Mouse (Mus musculus) MEL (cell line): ENCODE measurements around the gene Krtap19-4. TPM values are rescaled to one million over a fixed set of nuclear protein-coding genes. Genes with fewer than 3 reads are reported as not detected.

Experiments
- DNase-seq: peaks from one replicate; pipeline ENCODE4 v3.0.0; 2011; ENCODE audit warnings: low read depth, low spot score
- H3K27ac ChIP-seq: 2 replicates; pipeline ENCODE4 v1.5.1; 2012; ENCODE audit warnings: low read depth, mild to moderate bottlenecking, control low read depth, low read length, moderate library complexity; ENCODE audit not compliant: control insufficient read depth
- H3K27me3 ChIP-seq, 2 experiments: fragments of 150-350 bp in 1 of 2; sonication (generic) in 1 of 2; 2 replicates each; pipeline ENCODE4 v1.6.1; 2012; ENCODE audit warnings: low read length in 2 of 2, mild to moderate bottlenecking in 2 of 2, improper control_type of control experiment in 1 of 2, moderate library complexity in 1 of 2; ENCODE audit not compliant: insufficient read depth in 2 of 2, control insufficient read depth in 1 of 2
- H3K36me3 ChIP-seq, 2 experiments: 2 replicates each; pipeline ENCODE4 v1.6.1; 2012 to 2014; ENCODE audit warnings: low read length in 2 of 2, improper control_type of control experiment in 1 of 2, inconsistent platforms in 1 of 2, mild to moderate bottlenecking in 1 of 2; ENCODE audit not compliant: insufficient read depth in 2 of 2, control insufficient read depth in 1 of 2
- H3K4me1 ChIP-seq, 2 experiments: fragments of 150-350 bp in 1 of 2; sonication (generic) in 1 of 2; 2 replicates each; pipeline ENCODE4 v1.6.1; 2012; ENCODE audit warnings: low read length in 2 of 2, improper control_type of control experiment in 1 of 2, mild to moderate bottlenecking in 1 of 2; ENCODE audit not compliant: insufficient read depth in 2 of 2, control insufficient read depth in 1 of 2
- H3K4me3 ChIP-seq, 2 experiments: fragments of 150-350 bp in 1 of 2; sonication (generic) in 1 of 2; 2 replicates each; pipeline ENCODE4 v1.5.1; 2012; ENCODE audit warnings: low read depth in 2 of 2, low read length in 2 of 2, mild to moderate bottlenecking in 2 of 2, moderate library complexity in 2 of 2, control low read depth in 1 of 2, improper control_type of control experiment in 1 of 2; ENCODE audit not compliant: control insufficient read depth in 1 of 2, insufficient read depth in 1 of 2
- H3K79me2 ChIP-seq: 2 replicates; pipeline ENCODE4 v1.6.1; 2012; ENCODE audit warnings: mild to moderate bottlenecking, low read length, moderate library complexity; ENCODE audit not compliant: control insufficient read depth, poor library complexity, insufficient read depth
- H3K9ac ChIP-seq: 2 replicates; pipeline ENCODE4 v1.6.1; 2012; ENCODE audit warnings: low read depth, mild to moderate bottlenecking, control low read depth, low read length, moderate library complexity; ENCODE audit not compliant: control insufficient read depth, poor library complexity, severe bottlenecking
- H3K9me3 ChIP-seq: fragments of 150-350 bp; sonication (generic); replicated peaks from 2 replicates; pipeline ENCODE4 v1.6.1; 2012; ENCODE audit warnings: mild to moderate bottlenecking, low read length, improper control_type of control experiment, moderate library complexity; ENCODE audit not compliant: insufficient read depth
- CHD1 ChIP-seq: IDR thresholded peaks from 2 replicates; pipeline ENCODE4 v1.6.1; 2012; ENCODE audit warnings: low read depth, mild to moderate bottlenecking, inconsistent platforms, low read length, improper control_type of control experiment
- CHD2 ChIP-seq: IDR thresholded peaks from 2 replicates; pipeline ENCODE4 v1.6.1; 2011; ENCODE audit warnings: low read length, improper control_type of control experiment
- CTCF ChIP-seq, 3 experiments: IDR thresholded peaks in 2 of 3; conservative IDR thresholded peaks in 1 of 3; 2 replicates each; pipeline ENCODE4 v1.5.1; 2011 to 2012; ENCODE audit warnings: low read length in 3 of 3, low read depth in 2 of 3, mild to moderate bottlenecking in 2 of 3, improper control_type of control experiment in 1 of 3, inconsistent platforms in 1 of 3, mixed read lengths in 1 of 3, moderate library complexity in 1 of 3; ENCODE audit not compliant: control insufficient read depth in 1 of 3, insufficient read depth in 1 of 3, poor library complexity in 1 of 3, severe bottlenecking in 1 of 3
- E2F4 ChIP-seq: IDR thresholded peaks from 2 replicates; pipeline ENCODE4 v1.6.1; 2011; ENCODE audit warnings: low read depth, low read length, improper control_type of control experiment, borderline replicate concordance
- ETS1 ChIP-seq: IDR thresholded peaks from 2 replicates; pipeline ENCODE4 v1.6.1; 2012; ENCODE audit warnings: low read depth, mild to moderate bottlenecking, inconsistent platforms, low read length, improper control_type of control experiment, moderate library complexity
- GABPA ChIP-seq: IDR thresholded peaks from 2 replicates; pipeline ENCODE4 v1.6.1; 2012; ENCODE audit warnings: low read depth, mild to moderate bottlenecking, inconsistent platforms, low read length, improper control_type of control experiment, moderate library complexity
- MAFK ChIP-seq: IDR thresholded peaks from 2 replicates; pipeline ENCODE4 v1.6.1; 2011; ENCODE audit warnings: low read depth, mild to moderate bottlenecking, low read length, improper control_type of control experiment, borderline replicate concordance
- MEF2A ChIP-seq: IDR thresholded peaks from 2 replicates; pipeline ENCODE4 v1.6.1; 2014; ENCODE audit warnings: low read depth, mild to moderate bottlenecking, inconsistent platforms, low read length, improper control_type of control experiment; ENCODE audit not compliant: poor library complexity, insufficient replicate concordance, severe bottlenecking; ENCODE audit errors: extremely low read depth
- MXI1 ChIP-seq: IDR thresholded peaks from 2 replicates; pipeline ENCODE4 v1.6.1; 2011; ENCODE audit warnings: mild to moderate bottlenecking, low read depth, low read length, improper control_type of control experiment
- MYB ChIP-seq: IDR thresholded peaks from 2 replicates; pipeline ENCODE4 v1.6.1; 2011; ENCODE audit warnings: mild to moderate bottlenecking, low read depth, low read length, improper control_type of control experiment
- MYC ChIP-seq: IDR thresholded peaks from 2 replicates; pipeline ENCODE4 v1.6.1; 2011; ENCODE audit warnings: low read depth, mild to moderate bottlenecking, low read length, improper control_type of control experiment, moderate library complexity
- POLR2AphosphoS2 ChIP-seq: IDR thresholded peaks from 2 replicates; pipeline ENCODE4 v1.6.1; 2011; ENCODE audit warnings: low read length, improper control_type of control experiment
- RAD21 ChIP-seq: IDR thresholded peaks from 2 replicates; pipeline ENCODE4 v1.6.1; 2011; ENCODE audit warnings: mild to moderate bottlenecking, low read depth, low read length, improper control_type of control experiment
- SMC3 ChIP-seq: IDR thresholded peaks from 2 replicates; pipeline ENCODE4 v1.6.1; 2011; ENCODE audit warnings: low read depth, low read length, improper control_type of control experiment
- TBP ChIP-seq: IDR thresholded peaks from 2 replicates; pipeline ENCODE4 v1.8.0; 2011; ENCODE audit warnings: low read depth, low read length, improper control_type of control experiment
- USF1 ChIP-seq: IDR thresholded peaks from 2 replicates; pipeline ENCODE4 v1.6.1; 2014; ENCODE audit warnings: low read depth, mild to moderate bottlenecking, inconsistent platforms, low read length, improper control_type of control experiment, moderate library complexity
- USF2 ChIP-seq, 2 experiments: IDR thresholded peaks; 2 replicates each; pipeline ENCODE4 v1.6.1; 2011 to 2012; ENCODE audit warnings: improper control_type of control experiment in 2 of 2, low read length in 2 of 2, borderline replicate concordance in 1 of 2, inconsistent platforms in 1 of 2, low read depth in 1 of 2, mild to moderate bottlenecking in 1 of 2; ENCODE audit not compliant: insufficient read depth in 1 of 2
- ZC3H11A ChIP-seq: IDR thresholded peaks from 2 replicates; pipeline ENCODE4 v1.6.1; 2012; ENCODE audit warnings: low read depth, mild to moderate bottlenecking, inconsistent platforms, low read length, improper control_type of control experiment
- ZKSCAN1 ChIP-seq: IDR thresholded peaks from 2 replicates; pipeline ENCODE4 v1.6.1; 2012; ENCODE audit warnings: low read depth, mild to moderate bottlenecking, inconsistent platforms, low read length, improper control_type of control experiment, moderate library complexity
- ZMIZ1 ChIP-seq: IDR thresholded peaks from 2 replicates; pipeline ENCODE4 v1.6.1; 2012; ENCODE audit warnings: low read depth, mild to moderate bottlenecking, inconsistent platforms, low read length, improper control_type of control experiment, moderate library complexity
- polyA plus RNA-seq, 2 experiments: library from polyadenylated mRNA; stranded (reverse) in 1 of 2; unstranded in 1 of 2; fragments of >175 nt in 1 of 2; fragments of >200 nt in 1 of 2; gene quantifications; 2 replicates each; pipeline versions ENCODE4 v1.2.1 to v1.2.4; 2012; ENCODE audit warnings: low replicate concordance in 2 of 2, low read depth in 1 of 2; ENCODE audit not compliant: insufficient read length in 2 of 2, insufficient read depth in 1 of 2, missing spikeins in 1 of 2
- total RNA-seq: library from RNA; depleted of rRNA; stranded (reverse); fragments of 300-350 nt; gene quantifications from 2 replicates; pipeline ENCODE4 v1.2.3, GENCODE M21; 2012

Krtap19-4 gene
- total and polyA plus RNA-seq, 3 experiments = not detected

GRCm38 (mm10) chr16:88851450-88851849, 33.4 kb downstream of the Krtap19-4 start:
- DNase-seq = peak; percentile 36
- Histone ChIP-seq H3K27me3 (no peaks in the 10 kb centered on the region), H3K4me1 (no peaks in the 10 kb centered on the region), H3K9ac (no peak overlapping the region), H3K4me3 (no peak overlapping the region), H3K79me2 (no peaks in the 10 kb centered on the region), H3K36me3 (no peaks in the 10 kb centered on the region), H3K9me3 (no peaks in the 10 kb centered on the region), H3K27ac (no peak overlapping the region)
- TF ChIP-seq ZC3H11A (0 out of 2 replicates have a peak, but pooled peaks have one; percentile 25), RAD21 (peak; percentile 24; the same call in 1 of the 2 replicates), MYC (no peak), MYB (no peak), POLR2AphosphoS2 (no peak), GABPA (no peak), E2F4 (no peak), MXI1 (no peak), CTCF (IDR thresholded peaks at IDR 0.05 in 2 of 3, conservative IDR thresholded peaks at IDR 0.05 in 1 of 3; ENCODE audit: control insufficient read depth in 1 of 3, insufficient read depth in 1 of 3, low read depth in 2 of 3, low read length in 3 of 3, poor library complexity in 1 of 3, severe bottlenecking in 1 of 3) (peak; percentile 50 to 64 (median 55)), CHD2 (no peak), SMC3 (peak; percentile 66), ETS1 (no peak), MAFK (no peak), TBP (no peak), CHD1 (no peak), USF1 (no peak), ZMIZ1 (no peak), ZKSCAN1 (no peak), MEF2A (no peak)

- Histone ChIP-seq H3K79me2 (no peaks in the 10 kb centered on the region), H3K9ac (no peak overlapping the region), H3K27me3 (no peaks in the 10 kb centered on the region), H3K36me3 (no peaks in the 10 kb centered on the region), H3K27ac (no peak overlapping the region), H3K9me3 (no peaks in the 10 kb centered on the region), H3K4me1 (no peaks in the 10 kb centered on the region), H3K4me3 (no peak overlapping the region)
- DNase-seq = no peak
- no peak for TF ChIP-seq USF2 (IDR thresholded peaks at IDR 0.05; ENCODE audit: borderline replicate concordance in 1 of 2, insufficient read depth in 1 of 2, low read depth in 1 of 2, low read length in 2 of 2)
These were observed 36.3 kb downstream of the Krtap19-4 start for GRCm38 (mm10) chr16:88848558-88848957.
